Mouse (Mus musculus) ES-Bruce4 (cell line): Measurements from ENCODE around the gene Prss30. TPM values are rescaled to one million over a fixed set of nuclear protein-coding genes. Genes with fewer than 3 reads are reported as not detected.
A peak's percentile ranks its signal among the peaks of the same experiment; 100 is the strongest.

Experiments used
- H3K27ac ChIP-seq: 2 replicates; pipeline ENCODE4 v1.5.1; 2012; ENCODE audit warnings: low read length, inconsistent platforms; ENCODE audit not compliant: insufficient read depth
- H3K27me3 ChIP-seq: 2 replicates; pipeline ENCODE4 v1.6.1; 2012; ENCODE audit warnings: mild to moderate bottlenecking, low read length, inconsistent platforms; ENCODE audit not compliant: control insufficient read depth, poor library complexity, insufficient read depth, severe bottlenecking
- H3K36me3 ChIP-seq: 2 replicates; pipeline ENCODE4 v1.6.1; 2012; ENCODE audit warnings: inconsistent platforms, mild to moderate bottlenecking, low read length, moderate library complexity; ENCODE audit not compliant: control insufficient read depth, poor library complexity, insufficient read depth, severe bottlenecking
- H3K4me1 ChIP-seq: one replicate; pipeline ENCODE4 v1.8.1; 2011; ENCODE audit warnings: low read length; ENCODE audit not compliant: control insufficient read depth, insufficient read depth
- H3K4me3 ChIP-seq: 2 replicates; pipeline ENCODE4 v1.5.1; 2011; ENCODE audit warnings: low read depth, mild to moderate bottlenecking, low read length
- H3K9ac ChIP-seq: 2 replicates; pipeline ENCODE4 v1.6.1; 2012; ENCODE audit warnings: low read depth, mild to moderate bottlenecking, inconsistent platforms; ENCODE audit not compliant: poor library complexity, severe bottlenecking
- H3K9me3 ChIP-seq: replicated peaks from 2 replicates; pipeline ENCODE4 v1.6.1; 2012; ENCODE audit warnings: mild to moderate bottlenecking, low read length, inconsistent platforms; ENCODE audit not compliant: control insufficient read depth, poor library complexity, insufficient read depth, severe bottlenecking
- CTCF ChIP-seq: IDR thresholded peaks from one replicate; pipeline ENCODE4 v1.8.1; 2011; ENCODE audit warnings: low read depth, low read length
- EP300 ChIP-seq: IDR thresholded peaks from 2 replicates; pipeline ENCODE4 v1.6.1; 2011; ENCODE audit warnings: low read depth, low read length; ENCODE audit not compliant: insufficient read depth
- POLR2A ChIP-seq: IDR thresholded peaks from one replicate; pipeline ENCODE4 v1.8.1; 2011; ENCODE audit warnings: low read length; ENCODE audit not compliant: insufficient read depth
- polyA plus RNA-seq: library from polyadenylated mRNA; stranded (reverse); fragments of >200 nt; gene quantifications from 2 replicates; pipeline ENCODE4 v1.2.4, GENCODE M21; 2011; ENCODE audit warnings: low read depth; ENCODE audit not compliant: missing spikeins, insufficient read depth, insufficient read length

The Prss30 gene
- polyA plus RNA-seq, 1 experiment: not detected

DNA sequence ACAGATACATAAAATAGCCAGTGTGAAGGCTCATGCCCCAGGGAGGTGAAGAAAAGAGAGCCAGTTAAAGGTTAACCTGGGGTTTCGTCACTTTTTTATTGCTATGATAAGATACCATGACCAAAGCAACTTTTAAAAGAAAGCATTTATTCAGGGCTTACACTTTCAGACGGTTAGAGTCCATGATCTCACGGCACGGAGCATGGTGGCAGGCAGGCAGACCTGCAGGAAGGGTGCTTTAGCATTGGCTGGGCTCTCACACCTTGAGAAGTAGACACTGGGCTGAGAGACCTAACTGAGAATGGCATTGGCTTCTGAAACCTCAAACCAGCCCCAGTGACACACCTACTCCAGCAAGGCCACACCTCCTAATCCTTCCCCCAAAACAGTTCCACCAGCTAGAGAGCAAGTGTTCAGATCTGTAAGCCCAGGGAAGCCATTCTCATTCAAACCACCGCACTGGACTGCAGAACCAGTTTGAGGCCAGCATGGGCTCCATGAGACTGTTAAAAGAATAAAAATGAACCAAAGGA is 34.1 kb upstream of the Prss30 start:
- no peak overlapping the region for H3K27ac ChIP-seq
- no peaks in the 10 kb centered on the region for H3K27me3 ChIP-seq
- no peak for TF ChIP-seq EP300
- TF ChIP-seq CTCF: no peak
- TF ChIP-seq POLR2A: no peak
- H3K4me3 ChIP-seq: no peak overlapping the region
- H3K4me1 ChIP-seq: no peaks in the 10 kb centered on the region
- H3K36me3 ChIP-seq: no peaks in the 10 kb centered on the region
- no peaks in the 10 kb centered on the region for H3K9me3 ChIP-seq
- H3K9ac ChIP-seq: no peak overlapping the region

DNA sequence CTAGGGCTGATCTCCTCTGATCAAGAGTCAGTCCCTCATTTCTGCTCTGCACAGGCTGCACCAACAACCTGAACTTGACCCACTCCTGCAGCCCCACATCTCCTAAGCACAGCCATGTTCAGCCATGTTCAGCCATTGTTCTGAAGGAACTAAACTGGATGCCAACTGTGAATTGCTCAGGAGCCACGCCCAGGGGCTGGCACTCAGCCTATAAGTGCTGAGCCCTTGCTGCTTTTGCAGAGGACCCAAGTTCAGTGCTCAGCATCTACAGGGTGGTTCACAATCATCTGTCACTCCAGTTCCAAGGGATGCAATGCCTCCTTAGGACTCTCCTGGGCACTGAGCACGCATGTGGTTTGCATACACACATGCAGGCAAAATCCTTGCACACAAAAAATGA is 32.6 kb upstream of the Prss30 start:
- TF ChIP-seq CTCF: no peak
- TF ChIP-seq POLR2A: no peak
- no peak for TF ChIP-seq EP300
- no peak overlapping the region for H3K27ac ChIP-seq
- no peaks in the 10 kb centered on the region for H3K36me3 ChIP-seq
- no peaks in the 10 kb centered on the region for H3K9me3 ChIP-seq
- H3K4me1 ChIP-seq: no peaks in the 10 kb centered on the region
- no peaks in the 10 kb centered on the region for H3K27me3 ChIP-seq
- H3K4me3 ChIP-seq: no peak overlapping the region
- H3K9ac ChIP-seq: no peak overlapping the region

DNA sequence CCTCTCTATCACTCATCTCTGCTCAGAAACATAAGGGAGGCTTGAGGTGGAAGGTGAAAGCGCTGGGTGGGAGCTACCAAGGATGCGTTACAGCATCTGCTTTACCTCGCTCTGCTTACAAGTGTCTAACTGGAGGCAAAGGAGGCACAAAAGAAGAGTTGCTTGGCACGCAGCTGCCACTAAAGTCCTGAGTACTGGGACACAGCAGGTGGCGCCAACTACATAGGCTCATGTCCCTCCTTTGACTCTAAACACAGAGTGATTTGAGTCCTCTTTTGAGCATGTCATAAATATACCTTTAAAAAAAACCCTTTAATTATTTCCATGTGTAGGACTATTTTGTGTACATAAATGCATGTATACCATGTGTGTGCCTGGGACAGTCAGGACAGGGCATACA is 29.3 kb upstream of the Prss30 start:
- no peak overlapping the region for H3K9ac ChIP-seq
- no peaks in the 10 kb centered on the region for H3K36me3 ChIP-seq
- H3K9me3 ChIP-seq: no peaks in the 10 kb centered on the region
- H3K4me1 ChIP-seq: no peaks in the 10 kb centered on the region
- TF ChIP-seq CTCF (peak; percentile 45), EP300 (no peak)
- H3K27ac ChIP-seq: no peak overlapping the region
- no peaks in the 10 kb centered on the region for H3K27me3 ChIP-seq
- no peak overlapping the region for H3K4me3 ChIP-seq

DNA sequence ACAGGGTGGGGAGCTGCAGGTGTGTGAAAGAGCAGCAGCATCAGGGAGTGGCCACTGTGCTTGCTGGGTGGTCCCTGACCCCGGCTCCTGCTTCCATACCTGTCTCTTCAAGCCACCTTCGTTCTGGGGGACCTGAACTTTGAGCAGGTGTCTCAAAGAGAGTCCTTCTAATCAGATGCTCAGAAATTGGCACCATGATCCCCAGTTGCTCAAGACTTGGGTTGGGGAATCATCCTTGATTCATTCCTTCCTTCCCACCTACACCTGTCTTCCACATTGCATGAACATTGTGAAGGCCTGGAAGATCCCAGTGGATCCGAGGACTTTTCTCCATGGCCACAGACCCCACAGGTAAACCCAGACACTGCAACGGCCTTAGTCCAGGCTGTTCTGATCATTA is 27.7 kb upstream of the Prss30 start:
- Histone ChIP-seq H3K9me3 (no peaks in the 10 kb centered on the region), H3K36me3 (no peaks in the 10 kb centered on the region), H3K9ac (no peak overlapping the region), H3K27me3 (no peaks in the 10 kb centered on the region), H3K27ac (no peak overlapping the region), H3K4me1 (no peaks in the 10 kb centered on the region), H3K4me3 (no peak overlapping the region)
- TF ChIP-seq POLR2A (no peak), EP300 (no peak), CTCF (no peak)

DNA sequence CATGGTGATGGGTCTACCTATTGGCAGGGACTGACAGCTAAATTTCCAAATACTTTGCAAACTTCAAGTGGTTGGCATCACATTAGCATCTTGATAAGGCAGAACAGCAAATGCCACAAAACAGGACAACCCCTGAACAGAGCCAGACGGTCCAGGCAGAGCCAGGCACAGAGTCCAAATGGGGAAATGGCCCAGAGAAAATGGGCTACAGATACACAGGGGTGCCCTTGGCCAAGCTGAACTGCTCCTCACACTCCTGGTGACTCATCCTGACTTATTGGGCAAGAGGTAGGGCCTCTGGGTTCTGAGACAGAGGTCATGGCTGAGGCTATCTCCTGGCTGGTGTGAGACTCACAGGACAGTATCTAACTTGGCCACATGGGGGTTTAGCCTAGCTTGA is 27.0 kb upstream of the Prss30 start:
- Histone ChIP-seq H3K4me1 (no peaks in the 10 kb centered on the region), H3K9ac (no peak overlapping the region), H3K27ac (no peak overlapping the region), H3K27me3 (no peaks in the 10 kb centered on the region), H3K4me3 (no peak overlapping the region), H3K36me3 (no peaks in the 10 kb centered on the region), H3K9me3 (no peaks in the 10 kb centered on the region)
- no peak for TF ChIP-seq EP300
- no peak for TF ChIP-seq CTCF
- no peak for TF ChIP-seq POLR2A

DNA sequence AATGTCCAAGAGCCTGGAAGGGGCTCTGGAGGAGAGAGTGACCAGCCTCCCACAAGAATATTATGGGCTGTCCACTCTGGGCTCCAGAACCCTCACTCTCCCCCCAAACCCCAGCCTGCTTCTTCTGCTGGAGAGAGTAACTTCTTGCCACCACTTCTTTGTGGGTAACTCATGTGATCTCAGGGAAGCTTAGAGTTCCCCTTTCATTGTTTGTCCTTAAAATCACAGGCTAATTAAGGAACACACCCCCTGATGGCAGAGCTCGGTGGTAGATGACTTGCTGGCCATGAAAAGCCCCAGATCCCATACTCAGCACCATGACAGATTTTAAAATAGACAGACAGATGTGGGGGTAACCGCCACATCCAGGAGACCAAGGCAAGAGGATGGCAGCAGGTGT is 26.6 kb upstream of the Prss30 start:
- Histone ChIP-seq H3K4me3 (no peak overlapping the region), H3K4me1 (no peaks in the 10 kb centered on the region), H3K27me3 (no peaks in the 10 kb centered on the region), H3K9ac (no peak overlapping the region), H3K36me3 (no peaks in the 10 kb centered on the region), H3K9me3 (no peaks in the 10 kb centered on the region), H3K27ac (no peak overlapping the region)
- no peak for TF ChIP-seq CTCF
- TF ChIP-seq POLR2A: no peak
- TF ChIP-seq EP300: no peak
